Comparison of ENCODE assay signal across 27 mouse cellular contexts in the genomic region with DNA sequence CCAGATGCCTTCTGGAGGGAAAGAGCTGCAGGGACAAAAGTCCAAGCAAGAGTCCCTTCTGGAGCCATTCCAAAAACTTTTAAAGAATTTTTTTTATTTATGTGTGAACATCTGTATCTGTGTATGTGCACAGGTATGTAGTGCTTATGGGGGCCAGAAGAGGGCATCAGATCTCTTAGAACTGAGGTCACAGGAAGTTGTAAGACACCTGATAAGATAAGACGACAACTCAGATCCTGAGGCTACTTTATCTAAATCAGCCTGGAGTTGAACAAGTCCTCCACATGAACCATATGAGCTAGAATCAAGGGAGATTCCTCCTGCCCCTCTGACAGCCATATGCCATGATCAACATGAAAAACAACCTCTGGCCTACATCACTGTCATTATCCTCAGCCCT. TPM values are rescaled to one million over a fixed set of nuclear protein-coding genes. Genes with fewer than 3 reads are reported as not detected.
DNase-seq lines count a peak whose midpoint lies in the region; ATAC-seq and TF ChIP-seq lines count a peak whose summit lies in the region.
"Had no signal": no experiment of that assay in that cellular context is flagged by ENCODE, and none has a peak within 500 bp of the region (broad histone marks: within the 10 kb centered on the region; RNA-seq: fewer than 3 reads in every experiment).

No protein-coding gene starts in this region.

- in situ Hi-C loops in CH12.LX (cut with MboI; ENCODE audit: low pct_ligation_motif_present, low pct_unique_long_range_greater_than_20kb, low sequenced_read_pairs): no loop called here

- 45% methylated on average over 1 of the region's 1 CpGs for WGBS in heart, embryonic 11.5 days (ENCODE audit: insufficient replicate concordance)

- no peak for ATAC-seq in heart, embryonic 11.5 days (replicated peaks; ENCODE audit: insufficient number of reproducible peaks, low FRiP score, low TSS enrichment)
- ATAC-seq: CD4-positive, CD25-positive, alpha-beta regulatory T cell, adult 4 months; forebrain, embryonic 13.5 days; forebrain, embryonic 15.5 days; forebrain, postnatal 0 days had no signal

- H3K27me3 ChIP-seq in CH12.LX (replicated peaks) (no peaks in the 10 kb centered on the region), MEL (ENCODE audit: control insufficient read depth in 1 of 2, insufficient read depth in 2 of 2, low read length in 2 of 2) (no peaks in the 10 kb centered on the region; a peak in 1 of 4 replicates)
- no peaks in the 10 kb centered on the region for H3K27me3 ChIP-seq in splenic B cell, adult 2 months (ENCODE audit: control insufficient read depth, insufficient read depth, low read length, poor library complexity, severe bottlenecking)
- H3K27me3 ChIP-seq in heart, embryonic 11.5 days (ENCODE audit: control insufficient read depth, insufficient read depth, low read length): no peaks in the 10 kb centered on the region
- H3K27me3 ChIP-seq: embryonic facial prominence, embryonic 12.5 days; forebrain, embryonic 13.5 days; forebrain, embryonic 15.5 days had no signal

- TF ChIP-seq POLR2A in CH12.LX (IDR thresholded peaks at IDR 0.05; ENCODE audit: low read depth, low read length): no peak
- TF ChIP-seq POLR2A in MEL (IDR thresholded peaks at IDR 0.05; ENCODE audit: control insufficient read depth in 1 of 2, insufficient read depth in 1 of 2, low read depth in 1 of 2, low read length in 2 of 2, poor library complexity in 1 of 2): no peak

- H3K9me3 ChIP-seq in CH12.LX (replicated peaks; ENCODE audit: low read length) (peaks cover 7% of the 10 kb centered on the region), MEL (replicated peaks; ENCODE audit: insufficient read depth, low read length) (no peaks in the 10 kb centered on the region)
- no peaks in the 10 kb centered on the region for H3K9me3 ChIP-seq in heart, embryonic 11.5 days (replicated peaks; ENCODE audit: control insufficient read depth, low read length)
- H3K9me3 ChIP-seq: embryonic facial prominence, embryonic 10.5 days; embryonic facial prominence, embryonic 12.5 days; forebrain, embryonic 13.5 days; forebrain, embryonic 15.5 days; G1E had no signal

- TF ChIP-seq EP300 in CH12.LX (IDR thresholded peaks at IDR 0.05; ENCODE audit: low read length) (no peak), MEL (IDR thresholded peaks at IDR 0.05; ENCODE audit: low read depth in 1 of 2, low read length in 2 of 2) (no peak)

- intact Hi-C loops in left cerebral cortex, postnatal 4 days (cut with DNase I): no loop called here

- TF ChIP-seq CTCF in CH12.LX (conservative IDR thresholded peaks at IDR 0.05 in 1 of 2, IDR thresholded peaks at IDR 0.05 in 1 of 2; ENCODE audit: low read depth in 2 of 2, low read length in 2 of 2): peak in 1 of 2 experiments; percentile 32; a peak in 2 of 4 replicates
- TF ChIP-seq CTCF in MEL (IDR thresholded peaks at IDR 0.05 in 2 of 3, conservative IDR thresholded peaks at IDR 0.05 in 1 of 3; ENCODE audit: control insufficient read depth in 1 of 3, insufficient read depth in 1 of 3, low read depth in 2 of 3, low read length in 3 of 3, poor library complexity in 1 of 3, severe bottlenecking in 1 of 3): peak in 1 of 3 experiments; percentile 8; a peak in 1 of 6 replicates

- TF ChIP-seq RAD21 in CH12.LX (IDR thresholded peaks at IDR 0.05; ENCODE audit: low read depth, low read length) (peak; percentile 7), MEL (IDR thresholded peaks at IDR 0.05; ENCODE audit: low read depth, low read length) (no peak)

- no peak overlapping the region for H3K9ac ChIP-seq in CH12.LX (ENCODE audit: insufficient read depth, low read depth)
- H3K9ac ChIP-seq in MEL (ENCODE audit: control insufficient read depth, low read depth, low read length, poor library complexity, severe bottlenecking): no peak overlapping the region
- no peak overlapping the region for H3K9ac ChIP-seq in heart, embryonic 11.5 days (ENCODE audit: low read depth, low read length)
- H3K9ac ChIP-seq: embryonic facial prominence, embryonic 12.5 days; forebrain, embryonic 13.5 days; forebrain, embryonic 15.5 days; forebrain, postnatal 0 days had no signal

- no peak overlapping the region for H3K27ac ChIP-seq in CH12.LX (ENCODE audit: insufficient read depth, low read depth)
- H3K27ac ChIP-seq in MEL (ENCODE audit: control insufficient read depth, low read depth, low read length): no peak overlapping the region
- H3K27ac ChIP-seq in heart, embryonic 11.5 days (ENCODE audit: low read depth, low read length): no peak overlapping the region
- H3K27ac ChIP-seq: embryonic facial prominence, embryonic 10.5 days; embryonic facial prominence, embryonic 12.5 days; forebrain, embryonic 13.5 days; forebrain, embryonic 15.5 days had no signal

- DNase-seq in CH12.LX (ENCODE audit: extremely low read depth) (no peak), MEL (ENCODE audit: low read depth, low spot score) (peak; percentile 14)
- peak; percentile 30 for DNase-seq in splenic B cell, adult 2 months (ENCODE audit: low read depth, low spot score)
- DNase-seq in cerebellum, adult 11 months: no peak
- no peak for DNase-seq in left cerebral cortex, postnatal 4 days
- DNase-seq: adrenal gland, adult 2 months; adrenal gland, postnatal 10 days; adrenal gland, postnatal 25 days; B cell, adult 2 months; cerebellum, adult 11-12 months; cerebellum, adult 2 months; cerebellum, adult 9-10 months; cerebellum, postnatal 10 days; cerebellum, postnatal 25 days; forebrain, postnatal 0 days had no signal

- dilution Hi-C loops in CH12.LX (cut with MboI; ENCODE audit: extremely low pct_ligation_motif_present, extremely low pct_unique_long_range_greater_than_20kb, low sequenced_read_pairs): no loop called here

- H3K79me2 ChIP-seq in CH12.LX (replicated peaks; ENCODE audit: control insufficient read depth, extremely low read depth, insufficient read depth, poor library complexity, severe bottlenecking): no peaks in the 10 kb centered on the region
- H3K79me2 ChIP-seq in MEL (ENCODE audit: control insufficient read depth, insufficient read depth, low read length, poor library complexity): no peaks in the 10 kb centered on the region

- H3K4me3 ChIP-seq in CH12.LX (replicated peaks in 1 of 3; ENCODE audit: low read depth in 2 of 3, low read length in 2 of 3, poor library complexity in 1 of 3) (no peak overlapping the region), MEL (ENCODE audit: control insufficient read depth in 1 of 2, insufficient read depth in 1 of 2, low read depth in 2 of 2, low read length in 2 of 2) (no peak overlapping the region)
- H3K4me3 ChIP-seq in heart, embryonic 11.5 days (ENCODE audit: low read depth, low read length): no peak overlapping the region
- H3K4me3 ChIP-seq: embryonic facial prominence, embryonic 10.5 days; embryonic facial prominence, embryonic 12.5 days; forebrain, embryonic 13.5 days; forebrain, embryonic 15.5 days had no signal

- H3K36me3 ChIP-seq in CH12.LX (replicated peaks in 1 of 2; ENCODE audit: control insufficient read depth in 1 of 2, insufficient read depth in 1 of 2, low read length in 1 of 2) (peaks cover 0 to 76% of the 10 kb centered on the region in 2 experiments), MEL (ENCODE audit: control insufficient read depth in 1 of 2, insufficient read depth in 2 of 2, low read length in 2 of 2) (no peaks in the 10 kb centered on the region)
- peaks cover 8% of the 10 kb centered on the region for H3K36me3 ChIP-seq in splenic B cell, adult 2 months (ENCODE audit: control insufficient read depth, insufficient read depth, low read length, poor library complexity, severe bottlenecking)
- no peaks in the 10 kb centered on the region for H3K36me3 ChIP-seq in heart, embryonic 11.5 days (ENCODE audit: control insufficient read depth, insufficient read depth, low read length)
- H3K36me3 ChIP-seq: embryonic facial prominence, embryonic 10.5 days; embryonic facial prominence, embryonic 12.5 days; forebrain, embryonic 15.5 days; G1E had no signal

- H3K4me2 ChIP-seq in CH12.LX (ENCODE audit: insufficient read depth, low read depth, poor library complexity, severe bottlenecking): no peak overlapping the region
- H3K4me2 ChIP-seq in heart, embryonic 11.5 days: no peak overlapping the region
- H3K4me2 ChIP-seq: embryonic facial prominence, embryonic 12.5 days; forebrain, embryonic 13.5 days; forebrain, embryonic 15.5 days had no signal

- H3K4me1 ChIP-seq in CH12.LX (ENCODE audit: control insufficient read depth in 1 of 2, insufficient read depth in 2 of 2): peaks cover 0 to 6% of the 10 kb centered on the region in 2 experiments; a peak in 2 of 4 replicates
- H3K4me1 ChIP-seq in MEL (ENCODE audit: control insufficient read depth in 1 of 2, insufficient read depth in 2 of 2, low read length in 2 of 2): no peaks in the 10 kb centered on the region
- no peaks in the 10 kb centered on the region for H3K4me1 ChIP-seq in heart, embryonic 11.5 days (ENCODE audit: control insufficient read depth, insufficient read depth, low read length)
- H3K4me1 ChIP-seq: embryonic facial prominence, embryonic 10.5 days; embryonic facial prominence, embryonic 12.5 days; forebrain, embryonic 13.5 days; forebrain, embryonic 15.5 days had no signal

RNA-seq across cellular contexts. Expression of gene Cyp4f18, which starts 10.0 kb away (rescaled TPM):
- 12.7 and 13.5 TPM in 2 replicates for total RNA-seq in CH12.LX (2012; rRNA removed)
- 37.4 and 38.3 TPM in 2 replicates for total RNA-seq in CH12.LX (2014; rRNA removed)
- polyA plus RNA-seq in CH12.LX (2012; ENCODE audit: insufficient read length, low read depth): 31.7 and 34.8 TPM in 2 replicates
- total RNA-seq in MEL (2012; rRNA removed): 0.08 TPM in 1 of 2 replicates, not detected in the other
- polyA plus RNA-seq in MEL (2012; ENCODE audit: insufficient read depth in 1 of 2, insufficient read length in 2 of 2, low read depth in 1 of 2, low replicate concordance in 2 of 2, missing spikeins in 1 of 2): not detected
- 0.30 and 0.39 TPM in 2 replicates for polyA plus RNA-seq in heart, embryonic 11.5 days (2014; fragmentation: Nextera tagmentation; extraction: Ambion mirVana)
- total RNA-seq in left cerebral cortex, postnatal 4 days (2021): under 1 TPM in 1 of 2 experiments, not detected in 1; 0.48 TPM
- total RNA-seq: forebrain, postnatal 0 days; G1E had no signal

RNA-seq across cellular contexts. Expression of gene Olfr372, which starts 41.6 kb away (rescaled TPM):
- total RNA-seq in CH12.LX (2012; rRNA removed) (not detected in 2 replicates), CH12.LX (2014; rRNA removed) (not detected in 2 replicates), MEL (2012; rRNA removed) (0.04 TPM in 1 of 2 replicates, not detected in the other)
- polyA plus RNA-seq in CH12.LX (2012; ENCODE audit: insufficient read length, low read depth) (not detected in 2 replicates), MEL (2012; ENCODE audit: insufficient read depth in 1 of 2, insufficient read length in 2 of 2, low read depth in 1 of 2, low replicate concordance in 2 of 2, missing spikeins in 1 of 2) (under 1 TPM in 1 of 2 experiments, not detected in 1; 0.01 TPM)
- not detected in 2 replicates for polyA plus RNA-seq in heart, embryonic 11.5 days (2014; fragmentation: Nextera tagmentation; extraction: Ambion mirVana)
- total RNA-seq in left cerebral cortex, postnatal 4 days (2021): not detected
- total RNA-seq: adrenal gland, adult 2 months; adrenal gland, postnatal 10 days; adrenal gland, postnatal 25 days; adrenal gland, postnatal 4 days; forebrain, postnatal 0 days had no signal
- polyA plus RNA-seq: adrenal gland, adult 2 months; brain, embryonic 14.5 days; cortical plate, adult 2 months; embryonic facial prominence, embryonic 10.5 days; embryonic facial prominence, embryonic 12.5 days; embryonic facial prominence, embryonic 14.5 days; forebrain, embryonic 11.5 days; forebrain, embryonic 13.5 days; forebrain, embryonic 15.5 days; forebrain, postnatal 0 days; G1E had no signal

RNA-seq across cellular contexts. Expression of gene Zfp961, which starts 48.6 kb away (rescaled TPM):
- total RNA-seq in CH12.LX (2012; rRNA removed) (5.9 and 7.6 TPM in 2 replicates), CH12.LX (2014; rRNA removed) (21.4 and 25.8 TPM in 2 replicates), MEL (2012; rRNA removed) (28.2 and 30.6 TPM in 2 replicates)
- polyA plus RNA-seq in CH12.LX (2012; ENCODE audit: insufficient read length, low read depth) (13.5 and 14.9 TPM in 2 replicates), MEL (2012; ENCODE audit: insufficient read depth in 1 of 2, insufficient read length in 2 of 2, low read depth in 1 of 2, low replicate concordance in 2 of 2, missing spikeins in 1 of 2) (10 to 100 TPM in 1 of 2 experiments, not detected in 1; 26.1 TPM)
- polyA plus RNA-seq in heart, embryonic 11.5 days (2014; fragmentation: Nextera tagmentation; extraction: Ambion mirVana): 15.2 and 15.7 TPM in 2 replicates
- 10 to 100 TPM; 16.8 to 18.6 TPM for total RNA-seq in left cerebral cortex, postnatal 4 days (2021)

Comparison
In these comparisons a context has a peak if more than half of its experiments do, and no peak if none do; other contexts are left out.
1. DNase-seq: peak in MEL (single experiment) and splenic B cell, adult 2 months (single experiment); none in CH12.LX (single experiment), cerebellum, adult 11 months (single experiment) and left cerebral cortex, postnatal 4 days (single experiment).
2. RNA of gene Cyp4f18, which starts 10.0 kb away (total RNA-seq): 12.7 to 38.3 TPM in CH12.LX; 0.48 TPM in left cerebral cortex, postnatal 4 days and 0.08 TPM in MEL; every median in the first group is over 4 times any median in the second.
3. Of the 35 proteins assayed by ChIP-seq in both MEL and CH12.LX: peak only in MEL: none; only in CH12.LX: RAD21 and SMC3; in both: none; in neither: 32; mixed calls (peak in some experiments, not most) for 1.